Mouse (Mus musculus) gonadal fat pad, adult 2 months (tissue): ENCODE measurements around the gene Gm28269. TPM values are rescaled to one million over a fixed set of nuclear protein-coding genes. Genes with fewer than 3 reads are reported as not detected.
A peak's percentile ranks its signal among the peaks of the same experiment; 100 is the strongest.

Source experiments
- DNase-seq: peaks from one replicate; pipeline ENCODE4 v3.0.0-alpha.2; 2012; ENCODE audit warnings: low read depth
- polyA plus RNA-seq: library from polyadenylated mRNA; depleted of rRNA; stranded (reverse); fragments of >200 nt; gene quantifications from 2 replicates; pipeline ENCODE4 v1.2.3, GENCODE M21; 2012; rRNA removed

Gene Gm28269
- not detected in 2 replicates for polyA plus RNA-seq

DNA sequence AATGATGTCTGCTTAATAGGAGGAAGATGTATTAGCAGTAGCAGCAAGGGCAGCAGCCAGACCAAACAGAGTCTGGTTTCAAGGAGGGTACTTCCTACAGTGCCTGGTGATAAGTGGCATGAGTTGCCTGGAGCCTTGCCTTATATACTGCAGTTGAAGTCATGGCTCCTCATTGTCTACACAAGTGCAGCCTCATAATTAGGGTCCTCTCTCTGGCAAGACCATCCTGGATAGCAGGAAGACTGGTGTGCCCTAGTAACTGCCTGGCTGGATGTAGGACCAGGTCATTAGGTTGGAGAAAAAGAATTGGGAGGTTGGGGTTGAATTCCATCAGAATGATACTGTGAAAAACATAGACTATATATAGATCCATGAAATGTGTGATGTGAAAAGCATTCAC, at the start of gene Gm28269:
Gene Gm28269 (minus strand): TSS at position 101 of the 400 bp plus-strand sequence.
- DNase-seq: no peak

DNA sequence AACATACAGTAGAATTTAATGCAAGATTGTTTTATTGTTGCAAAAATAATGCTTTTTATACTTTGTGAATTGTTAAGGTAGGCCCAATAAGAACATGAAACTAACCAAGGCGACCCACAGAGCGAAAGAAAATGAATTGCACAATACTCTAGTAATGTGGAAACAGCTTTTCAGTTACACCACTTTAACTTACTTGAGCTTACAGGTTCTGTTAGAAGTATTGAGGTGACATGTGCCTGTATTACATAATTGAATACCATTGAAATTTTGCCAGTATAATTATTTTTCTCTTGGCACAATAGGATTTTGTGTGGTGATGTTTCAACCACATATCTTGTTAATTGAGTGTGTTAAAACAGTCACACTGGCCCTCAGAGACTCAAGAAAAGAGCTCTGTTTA, 28.0 kb downstream of the Gm28269 start:
- DNase-seq: peak; percentile 30

DNA sequence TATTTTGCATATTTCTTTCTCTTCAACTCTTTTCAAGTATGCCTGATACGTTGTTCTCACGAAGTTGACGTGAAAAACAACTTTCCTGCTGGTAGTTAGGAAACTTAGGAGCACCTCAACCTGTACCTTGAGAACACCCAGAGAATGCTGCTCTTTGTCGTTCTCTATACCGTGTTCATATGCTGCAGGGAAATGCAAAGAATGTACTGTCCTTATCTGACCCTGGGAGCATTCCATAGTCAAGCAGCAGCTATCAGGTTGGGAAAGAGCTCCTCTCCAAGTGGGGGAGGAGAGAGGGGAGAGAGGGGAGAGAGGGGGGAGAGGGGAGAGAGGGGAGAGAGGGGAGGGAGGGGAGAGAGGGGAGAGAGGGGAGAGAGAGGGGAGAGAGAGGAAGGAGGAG, 29.6 kb downstream of the Gm28269 start:
- no peak for DNase-seq

DNA sequence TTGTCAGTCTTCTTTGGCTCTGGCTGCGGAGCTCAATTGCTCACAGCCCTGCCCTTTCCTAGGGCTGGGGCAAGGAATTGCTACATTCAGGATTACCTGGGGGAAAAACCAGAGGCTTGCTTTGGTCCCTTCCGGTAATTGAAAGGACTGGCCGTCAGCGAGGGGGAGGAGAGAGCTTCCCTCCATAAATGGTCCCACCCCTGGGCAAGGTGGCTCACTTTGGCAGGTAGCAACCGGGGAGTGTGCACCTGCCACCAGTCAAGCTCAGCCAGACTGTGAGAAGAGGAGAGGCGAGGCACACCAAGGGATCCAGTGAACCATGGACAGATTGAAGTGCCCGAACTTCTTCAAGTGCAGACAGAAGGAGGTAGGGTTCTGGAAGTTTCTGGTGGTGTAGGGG, 30.1 kb downstream of the Gm28269 start, which contains the start of gene Slc6a14:
Gene Slc6a14 (plus strand): TSS at position 68 of the 400 bp plus-strand sequence.
- no peak for DNase-seq

DNA sequence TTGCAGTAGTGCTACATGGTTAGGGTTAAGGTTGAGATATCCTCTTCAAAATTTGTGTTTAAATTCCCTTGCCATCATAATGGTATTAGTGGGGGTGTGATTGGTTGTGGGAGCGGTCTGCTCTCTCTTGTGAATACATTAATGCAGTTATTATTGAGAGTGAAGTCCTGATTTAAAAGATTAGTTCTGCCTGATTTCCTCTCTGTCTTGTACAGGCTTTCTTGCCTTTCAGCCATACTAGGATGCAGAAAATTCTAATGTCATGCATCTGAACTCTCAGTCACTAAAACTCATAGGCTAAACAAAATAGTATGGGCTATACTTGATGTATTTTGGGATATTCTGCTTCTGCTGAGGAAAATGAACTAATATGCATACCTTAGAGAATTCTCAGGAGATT, 40.4 kb downstream of the Gm28269 start:
- DNase-seq: no peak

DNA sequence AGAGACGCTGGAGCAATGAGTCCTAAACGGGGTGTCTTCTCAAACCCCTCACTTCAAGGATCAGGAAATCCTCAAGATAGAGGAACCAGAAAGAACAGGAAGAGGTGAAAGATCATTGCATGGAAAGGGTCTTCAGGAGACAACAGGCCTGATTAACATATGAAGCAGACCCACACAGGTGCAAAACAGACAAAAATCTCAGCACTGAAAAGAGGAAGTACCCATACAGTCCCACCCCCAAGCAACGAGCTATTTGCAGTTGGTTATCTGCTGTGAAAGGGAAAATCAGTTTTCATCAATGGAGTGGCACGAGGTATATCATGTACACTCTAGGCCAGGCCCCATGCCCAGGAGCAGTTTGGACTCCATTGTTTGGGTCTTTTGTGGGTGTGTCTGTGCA, 43.3 kb downstream of the Gm28269 start:
- no peak for DNase-seq

DNA sequence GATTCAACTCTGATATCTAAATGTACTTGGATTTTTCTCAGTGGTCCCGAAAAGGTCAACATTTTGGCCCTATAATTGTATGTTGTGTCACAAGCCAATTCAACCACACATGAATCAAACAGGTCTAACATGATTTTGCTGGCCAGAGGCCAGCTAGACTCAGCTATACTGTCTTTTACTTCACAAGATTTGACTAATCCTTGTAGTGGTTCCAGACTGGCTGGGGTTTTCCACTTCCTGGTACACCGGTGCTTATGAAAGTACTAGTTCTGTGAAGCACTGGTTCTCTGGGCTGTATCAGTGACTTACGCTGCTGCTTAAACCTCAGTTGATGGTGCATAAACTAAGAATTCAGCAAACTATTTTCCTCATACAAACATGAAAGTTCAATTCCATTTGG, 49.2 kb downstream of the Gm28269 start:
- peak; percentile 27 for DNase-seq

DNA sequence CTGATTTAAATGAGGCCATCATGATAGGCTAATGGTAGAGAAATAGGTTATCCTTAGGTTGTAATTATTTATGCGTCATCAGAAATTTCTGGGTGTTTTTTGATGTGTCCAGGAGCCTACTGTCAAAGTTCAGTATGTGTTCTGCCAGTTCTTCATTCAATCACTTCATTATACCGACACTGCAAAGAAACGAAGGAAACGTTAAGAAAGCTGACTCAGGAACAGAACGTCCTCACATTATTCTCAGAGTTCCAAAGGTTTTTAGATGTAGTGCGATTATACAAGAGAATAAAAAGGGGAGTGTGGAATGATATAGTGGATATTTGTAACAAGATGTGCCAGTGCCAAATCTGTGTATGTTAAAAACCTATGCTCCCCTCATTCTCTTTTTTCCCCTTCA, 49.7 kb downstream of the Gm28269 start:
- no peak for DNase-seq

Other genes starting within 250 kb of the Gm28269 start
- not detected in 2 replicates for gene Slc6a14, start 30.2 kb downstream of the Gm28269 start, polyA plus RNA-seq